Mouse (Mus musculus) Patski (cell line): ENCODE results near the gene Tuba1b. TPM values are rescaled to one million over a fixed set of nuclear protein-coding genes. Genes with fewer than 3 reads are reported as not detected.
A peak's percentile ranks its signal among the peaks of the same experiment; 100 is the strongest.
"Not testable (repeated sequence)": the region's sequence is repeated elsewhere in the genome, so short reads cannot be mapped to it uniquely, and the experiment has no call there.

Experiments used
- ATAC-seq: fragments of 100-300 bp; one replicate; pipeline ENCODE4 v1.8.0; 2021
- CTCF ChIA-PET: fragments of 350-600 bp; sonication (Branson Sonifier 250); formaldehyde crosslinking; loops from one replicate; lab custom pipeline; 2022; ENCODE audit warnings: inconsistent platforms; lab: Charles Lee
- POLR2A ChIA-PET: fragments of 350-600 bp; sonication (Branson Sonifier 250); formaldehyde crosslinking; loops from one replicate; lab custom pipeline; 2022; ENCODE audit warnings: antibody characterized with exemption, inconsistent platforms; lab: Charles Lee
- DNase-seq: peaks from one replicate; pipeline ENCODE4 v3.0.0-alpha.2; 2011; ENCODE audit warnings: low read depth, low spot score
- H3K27me3 ChIP-seq: fragments of 371-371 bp; one replicate; pipeline ENCODE4 v1.5.1; 2021
- CTCF ChIP-seq: fragments of 100-300 bp; IDR thresholded peaks from one replicate; pipeline ENCODE4 v1.5.1; 2021
- in situ Hi-C: fragments of 300-500 bp; cut with MboI; formaldehyde crosslinking; loops from 3 replicates; pipeline ENCODE4 v1.11.1; 2018; ENCODE audit warnings: low pct_unique_long_range_greater_than_20kb, mixed read lengths
- polyA plus RNA-seq: library from polyadenylated mRNA; unstranded; gene quantifications from one replicate; pipeline ENCODE4 v1.2.3, GENCODE M21; 2021

Tuba1b gene
- polyA plus RNA-seq, 1 experiment from 2014 or later, result 921 TPM

GRCm38 (mm10) chr15:98953401-98954356 lies 19.3 kb upstream of the Tuba1b start, which contains the start of the genes Gm49450 and Tuba1a:
Gene Gm49450 (minus strand): TSS chr15:98953551.
Gene Tuba1a (minus strand): TSS chr15:98953703.
- in situ Hi-C loops, result no loop called here
- ChIA-PET POLR2A (interaction anchor here (0.9 to 4.3 kb wide), 13 partner anchors 11 to 81 kb away, joined by 3 to 38 read pairs (median 5); partner anchors contain the start of genes Tuba1b and Tuba1c), CTCF (interaction anchor here (1.3 to 5.3 kb wide), 8 partner anchors 13 to 40 kb away, joined by 3 to 40 read pairs (median 10); partner anchors contain the start of gene Tuba1b)
- ATAC-seq (peak; percentile 89), DNase-seq (no peak)
- no peaks in the 10 kb centered on the region for H3K27me3 ChIP-seq
- no peak for TF ChIP-seq CTCF

GRCm38 (mm10) chr15:98952751-98953400 lies 18.5 kb upstream of the Tuba1b start:
- no peaks in the 10 kb centered on the region for H3K27me3 ChIP-seq
- DNase-seq (no peak), ATAC-seq (peak; percentile 63)
- POLR2A ChIA-PET, result interaction anchor here (0.5 to 4.3 kb wide), 15 partner anchors 10 to 80 kb away, joined by 3 to 38 read pairs (median 3); partner anchors contain the start of genes Tuba1b and Tuba1c
- CTCF ChIA-PET, result interaction anchor here (0.9 to 5.3 kb wide), 10 partner anchors 11 to 74 kb away, joined by 3 to 40 read pairs (median 8); partner anchors contain the start of gene Tuba1b
- in situ Hi-C loops, result no loop called here
- peak; percentile 73 for TF ChIP-seq CTCF

- in situ Hi-C loops, result no loop called here
- DNase-seq, result no peak
- CTCF ChIA-PET, result interaction anchor here (0.9 to 5.3 kb wide), 8 partner anchors 12 to 74 kb away, joined by 3 to 40 read pairs (median 6); partner anchors contain the start of gene Tuba1b
- no peak for TF ChIP-seq CTCF
- no peaks in the 10 kb centered on the region for H3K27me3 ChIP-seq
- POLR2A ChIA-PET, result interaction anchor here (0.5 to 4.3 kb wide), 15 partner anchors 10 to 80 kb away, joined by 3 to 38 read pairs (median 4); partner anchors contain the start of genes Tuba1b and Tuba1c
- ATAC-seq, result no peak
Observed at GRCm38 (mm10) chr15:98952063-98952455, 17.7 kb upstream of the Tuba1b start.

GRCm38 (mm10) chr15:98951122-98952062 lies 17.0 kb upstream of the Tuba1b start:
- H3K27me3 ChIP-seq, DNase-seq: not testable (repeated sequence)
- POLR2A ChIA-PET, result interaction anchor here (1.0 to 4.3 kb wide), 7 partner anchors 9 to 79 kb away, joined by 3 to 38 read pairs (median 5); partner anchors contain the start of gene Tuba1b

GRCm38 (mm10) chr15:98949607-98949892 lies 15.2 kb upstream of the Tuba1b start:
- no peaks in the 10 kb centered on the region for H3K27me3 ChIP-seq
- POLR2A ChIA-PET, result no interaction called here
- CTCF ChIA-PET, result no interaction called here
- TF ChIP-seq CTCF, result no peak
- in situ Hi-C loops, result no loop called here
- no peak for ATAC-seq
- no peak for DNase-seq

More at GRCm38 (mm10) chr15:98951122-98952062, 17.0 kb upstream of the Tuba1b start:
- ATAC-seq, in situ Hi-C loops: not testable (repeated sequence)
- CTCF ChIA-PET, result interaction anchor here (0.9 to 5.3 kb wide), 7 partner anchors 12 to 75 kb away, joined by 3 to 40 read pairs (median 6); partner anchors contain the start of gene Tuba1b

- ATAC-seq (no peak), DNase-seq (no peak)
- no peak for TF ChIP-seq CTCF
- ChIA-PET CTCF (no interaction called here), POLR2A (interaction anchor here (0.7 to 1.1 kb wide), 2 partner anchors 15 to 32 kb away, joined by 3 to 6 read pairs; partner anchors contain the start of gene Tuba1b)
- H3K27me3 ChIP-seq, result no peaks in the 10 kb centered on the region
- in situ Hi-C loops, result no loop called here
Observed at GRCm38 (mm10) chr15:98948857-98949606, 14.7 kb upstream of the Tuba1b start.

GRCm38 (mm10) chr15:98948382-98948781 lies 14.0 kb upstream of the Tuba1b start:
- no peaks in the 10 kb centered on the region for H3K27me3 ChIP-seq
- CTCF ChIA-PET, result no interaction called here
- DNase-seq, result no peak
- TF ChIP-seq CTCF, result no peak
- POLR2A ChIA-PET, result interaction anchor here (0.7 to 1.1 kb wide), 2 partner anchors 14 to 31 kb away, joined by 3 to 6 read pairs; partner anchors contain the start of gene Tuba1b
- no peak for ATAC-seq
- in situ Hi-C loops, result no loop called here

- no peak for TF ChIP-seq CTCF
- no peaks in the 10 kb centered on the region for H3K27me3 ChIP-seq
- no peak for DNase-seq
- in situ Hi-C loops, result no loop called here
- POLR2A ChIA-PET, result interaction anchor here (1.1 kb wide), 1 partner anchor 14 kb away, joined by 3 read pairs; the partner anchor contains the start of gene Tuba1b
- ATAC-seq, result no peak
- CTCF ChIA-PET, result no interaction called here
Observed at GRCm38 (mm10) chr15:98947884-98948283, 13.5 kb upstream of the Tuba1b start.
